Mouse (Mus musculus) kidney, adult 2 months (tissue): ENCODE data around the gene F11.

Experiments
- CTCF ChIP-seq: fragments of 200-500 bp; conservative IDR thresholded peaks from 2 replicates; pipeline ENCODE4 v1.5.1; 2011; ENCODE audit warnings: low read depth, mild to moderate bottlenecking, control low read depth, low read length, moderate library complexity, mixed read lengths; ENCODE audit not compliant: insufficient read depth, insufficient read length
- POLR2A ChIP-seq: fragments of 200-500 bp; IDR thresholded peaks from one replicate; pipeline ENCODE4 v1.6.1; 2011; ENCODE audit warnings: low read depth, low read length, control low read depth

DNA sequence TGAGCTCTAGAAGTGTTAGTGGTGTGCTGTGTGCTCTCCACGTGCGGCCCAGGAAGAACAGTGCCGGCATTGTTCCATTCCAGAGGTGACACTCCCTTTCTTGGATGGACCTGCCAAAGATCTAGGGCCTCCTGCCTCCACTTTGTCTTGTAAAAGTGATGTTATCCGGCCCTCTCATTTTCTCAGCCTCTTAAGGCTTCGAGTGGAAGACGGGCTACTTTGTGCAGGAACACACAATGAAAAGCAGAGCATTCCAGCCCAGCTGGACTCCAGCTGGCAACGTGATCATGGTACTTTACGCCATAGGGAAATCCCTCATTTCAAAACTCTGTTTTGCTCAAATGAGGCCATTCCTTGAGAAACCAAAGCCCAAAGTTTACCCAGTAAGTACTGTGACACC lies 5.2 kb upstream of the F11 start:
- no peak for TF ChIP-seq CTCF
- TF ChIP-seq POLR2A: no peak
